Mouse (Mus musculus): Measurements from ENCODE around the gene Cpn2. TPM values are rescaled to one million over a fixed set of nuclear protein-coding genes. Genes with fewer than 3 reads are reported as not detected.

The Cpn2 gene
- polyA plus RNA-seq, 1 experiment, result 0.01 TPM

DNA sequence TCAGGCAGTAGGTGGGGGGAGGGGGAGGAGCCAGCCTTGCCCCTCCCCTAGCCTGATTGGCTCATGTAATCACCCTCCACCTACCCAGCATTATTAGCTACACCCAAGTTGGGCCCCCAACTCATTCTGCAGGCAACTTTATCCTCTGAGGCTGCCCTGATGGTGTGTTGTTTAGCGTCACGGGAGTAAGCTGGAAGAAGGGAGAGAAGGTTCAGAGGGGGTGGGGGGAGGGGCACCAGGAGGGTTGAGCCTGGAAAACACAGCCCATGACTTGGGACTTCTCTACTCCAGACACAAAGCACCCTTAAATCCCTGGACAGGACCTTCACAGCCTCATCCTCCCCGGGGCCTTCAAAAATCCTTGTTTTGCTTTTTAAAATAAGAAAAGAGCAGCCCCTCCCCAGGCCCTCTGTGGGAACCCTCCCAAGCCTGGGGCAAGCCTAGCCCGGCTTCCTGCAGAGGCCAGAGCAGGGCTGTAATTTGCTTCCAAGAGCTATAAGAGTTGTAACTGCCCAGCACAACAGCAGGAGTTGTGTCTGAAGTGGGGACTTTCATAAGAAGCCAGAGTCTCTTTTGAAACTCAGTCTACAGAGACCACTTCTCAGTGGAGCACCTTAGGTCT lies 13.5 kb upstream of the Cpn2 start:
- Histone ChIP-seq H3K79me2 (ENCODE audit: control insufficient read depth, insufficient read depth) (no peaks in the 10 kb centered on the region), H3K79me3 (ENCODE audit: low read depth) (no peaks in the 10 kb centered on the region), H3K27me3 (ENCODE audit: control insufficient read depth, insufficient read depth, insufficient read length) (no peaks in the 10 kb centered on the region), H3K4me3 (ENCODE audit: insufficient read depth, poor library complexity, severe bottlenecking) (no peak overlapping the region), H3K36me3 (ENCODE audit: control insufficient read depth, insufficient read depth) (no peaks in the 10 kb centered on the region), H3ac (ENCODE audit: control insufficient read depth, insufficient read length, low read depth) (no peak overlapping the region)
- TF ChIP-seq USF1 (IDR thresholded peaks at IDR 0.05; ENCODE audit: low read depth) (no peak), MYOG (IDR thresholded peaks at IDR 0.05; ENCODE audit: control insufficient read depth, extremely low read depth, insufficient read length) (no peak), MYOD1 (IDR thresholded peaks at IDR 0.05; ENCODE audit: control insufficient read depth, insufficient read length, low read depth) (no peak), CEBPB (IDR thresholded peaks at IDR 0.05; ENCODE audit: low read depth) (no peak), FOSL1 (IDR thresholded peaks at IDR 0.05; ENCODE audit: insufficient read depth, low read length, poor library complexity, severe bottlenecking) (no peak), CTCF (IDR thresholded peaks at IDR 0.05; ENCODE audit: control insufficient read depth, insufficient read depth, insufficient read length) (no peak), MAX (IDR thresholded peaks at IDR 0.05) (no peak)

DNA sequence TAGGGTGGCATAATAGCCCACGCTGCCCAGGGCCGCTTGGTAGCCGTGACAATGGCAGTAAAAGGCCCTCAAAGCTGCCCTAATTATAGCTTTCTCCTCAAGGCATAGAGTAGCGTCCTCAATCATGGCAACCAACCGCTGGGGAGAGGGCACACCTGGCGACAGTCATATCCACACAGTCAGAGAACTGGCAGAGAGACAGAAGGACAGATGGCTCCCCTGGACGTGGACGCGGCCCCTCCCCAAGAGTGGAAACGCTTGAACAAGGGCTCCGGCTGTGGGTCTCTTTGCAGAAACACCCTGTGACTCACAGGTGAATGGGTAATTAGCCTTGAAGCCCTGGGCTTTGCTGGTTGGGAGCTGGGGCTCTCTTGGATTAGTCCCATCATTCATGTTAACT lies 11.1 kb upstream of the Cpn2 start:
- no peaks in the 10 kb centered on the region for H3K79me3 ChIP-seq (ENCODE audit: low read depth)
- H3K36me3 ChIP-seq (ENCODE audit: control insufficient read depth, insufficient read depth), result no peaks in the 10 kb centered on the region
- no peaks in the 10 kb centered on the region for H3K27me3 ChIP-seq (ENCODE audit: control insufficient read depth, insufficient read depth, insufficient read length)
- H3ac ChIP-seq (ENCODE audit: control insufficient read depth, insufficient read length, low read depth), result no peak overlapping the region
- H3K4me3 ChIP-seq (ENCODE audit: insufficient read depth, poor library complexity, severe bottlenecking), result no peak overlapping the region
- TF ChIP-seq USF1 (IDR thresholded peaks at IDR 0.05; ENCODE audit: low read depth) (no peak), FOSL1 (IDR thresholded peaks at IDR 0.05; ENCODE audit: insufficient read depth, low read length, poor library complexity, severe bottlenecking) (no peak), MAX (IDR thresholded peaks at IDR 0.05) (no peak), CTCF (IDR thresholded peaks at IDR 0.05; ENCODE audit: control insufficient read depth, insufficient read depth, insufficient read length) (no peak), CEBPB (IDR thresholded peaks at IDR 0.05; ENCODE audit: low read depth) (no peak), MYOG (IDR thresholded peaks at IDR 0.05; ENCODE audit: control insufficient read depth, extremely low read depth, insufficient read length) (no peak), MYOD1 (IDR thresholded peaks at IDR 0.05; ENCODE audit: control insufficient read depth, insufficient read length, low read depth) (no peak)
- H3K79me2 ChIP-seq (ENCODE audit: control insufficient read depth, insufficient read depth), result no peaks in the 10 kb centered on the region

DNA sequence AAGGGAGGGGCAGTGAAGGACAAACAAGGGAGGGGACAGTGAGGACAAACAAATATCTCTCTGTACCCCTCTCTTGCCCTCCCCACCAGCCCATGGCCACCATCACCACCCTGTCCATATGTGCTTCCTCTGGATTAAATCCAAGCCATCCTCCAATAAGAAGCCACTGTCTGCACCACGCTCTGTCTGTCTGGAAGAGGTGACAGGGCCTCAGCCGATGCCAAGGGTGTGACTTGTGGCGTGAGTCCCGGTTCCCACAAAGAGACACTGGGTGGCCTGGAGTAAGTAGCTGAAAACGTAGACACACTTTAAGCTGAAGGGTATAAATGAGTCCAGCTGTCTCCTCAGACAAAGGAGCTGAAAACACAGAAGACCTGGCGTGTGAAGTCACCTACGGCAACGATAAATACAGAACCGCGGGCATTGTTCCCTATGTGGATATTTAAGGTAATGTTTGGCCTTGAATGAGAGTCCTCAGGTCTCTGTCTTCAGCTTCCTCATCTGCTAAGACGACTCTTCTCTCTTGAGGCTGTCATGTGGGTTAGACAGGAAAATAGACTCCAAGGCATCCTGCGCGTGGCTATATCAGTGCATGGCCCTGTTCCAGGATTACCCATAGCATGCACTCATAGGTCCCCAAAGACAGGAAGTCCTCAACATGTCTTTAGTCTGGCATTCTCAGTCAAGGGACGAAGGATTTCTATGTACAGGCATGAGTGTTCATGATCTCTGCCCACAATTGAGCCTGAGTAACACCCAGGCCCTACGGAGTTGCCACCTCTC lies 8.4 kb upstream of the Cpn2 start:
- Histone ChIP-seq H3K79me3 (ENCODE audit: low read depth) (no peaks in the 10 kb centered on the region), H3K4me3 (ENCODE audit: insufficient read depth, poor library complexity, severe bottlenecking) (no peak overlapping the region), H3K27me3 (ENCODE audit: control insufficient read depth, insufficient read depth, insufficient read length) (no peaks in the 10 kb centered on the region), H3K36me3 (ENCODE audit: control insufficient read depth, insufficient read depth) (no peaks in the 10 kb centered on the region), H3K79me2 (ENCODE audit: control insufficient read depth, insufficient read depth) (no peaks in the 10 kb centered on the region), H3ac (ENCODE audit: control insufficient read depth, insufficient read length, low read depth) (no peak overlapping the region)
- TF ChIP-seq MAX (IDR thresholded peaks at IDR 0.05), result no peak
- no peak for TF ChIP-seq FOSL1 (IDR thresholded peaks at IDR 0.05; ENCODE audit: insufficient read depth, low read length, poor library complexity, severe bottlenecking)
- no peak for TF ChIP-seq MYOG (IDR thresholded peaks at IDR 0.05; ENCODE audit: control insufficient read depth, extremely low read depth, insufficient read length)
- TF ChIP-seq CEBPB (IDR thresholded peaks at IDR 0.05; ENCODE audit: low read depth), result no peak
- TF ChIP-seq MYOD1 (IDR thresholded peaks at IDR 0.05; ENCODE audit: control insufficient read depth, insufficient read length, low read depth), result no peak
- TF ChIP-seq CTCF (IDR thresholded peaks at IDR 0.05; ENCODE audit: control insufficient read depth, insufficient read depth, insufficient read length), result no peak

DNA sequence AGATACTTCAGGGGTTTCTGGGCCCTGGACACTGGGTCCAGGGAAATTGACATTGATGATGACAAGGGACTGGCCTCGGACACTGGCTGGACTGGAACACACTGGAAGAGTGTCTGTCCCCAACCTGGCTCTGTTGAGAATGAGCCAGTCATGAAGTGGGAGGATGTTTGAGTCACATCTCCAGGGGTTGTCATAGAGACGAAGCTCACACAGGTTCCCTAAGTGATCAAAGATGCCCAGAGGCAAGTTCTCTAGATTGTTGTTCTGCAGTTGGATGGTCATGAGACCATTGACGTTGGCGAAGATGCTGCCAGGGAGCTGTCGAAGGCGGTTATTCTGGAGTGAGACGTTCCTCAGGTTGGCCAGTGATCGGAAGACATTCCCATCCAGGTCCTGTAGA lies 5.8 kb upstream of the Cpn2 start:
- H3K27me3 ChIP-seq (ENCODE audit: control insufficient read depth, insufficient read depth, insufficient read length), result no peaks in the 10 kb centered on the region
- H3K4me3 ChIP-seq (ENCODE audit: insufficient read depth, poor library complexity, severe bottlenecking), result no peak overlapping the region
- H3K36me3 ChIP-seq (ENCODE audit: control insufficient read depth, insufficient read depth), result no peaks in the 10 kb centered on the region
- TF ChIP-seq CTCF (IDR thresholded peaks at IDR 0.05; ENCODE audit: control insufficient read depth, insufficient read depth, insufficient read length), result no peak
- no peak for TF ChIP-seq MAX (IDR thresholded peaks at IDR 0.05)
- TF ChIP-seq FOSL1 (IDR thresholded peaks at IDR 0.05; ENCODE audit: insufficient read depth, low read length, poor library complexity, severe bottlenecking), result no peak
- no peak overlapping the region for H3ac ChIP-seq (ENCODE audit: control insufficient read depth, insufficient read length, low read depth)
- H3K79me2 ChIP-seq (ENCODE audit: control insufficient read depth, insufficient read depth), result no peaks in the 10 kb centered on the region
- H3K79me3 ChIP-seq (ENCODE audit: low read depth), result no peaks in the 10 kb centered on the region

DNA sequence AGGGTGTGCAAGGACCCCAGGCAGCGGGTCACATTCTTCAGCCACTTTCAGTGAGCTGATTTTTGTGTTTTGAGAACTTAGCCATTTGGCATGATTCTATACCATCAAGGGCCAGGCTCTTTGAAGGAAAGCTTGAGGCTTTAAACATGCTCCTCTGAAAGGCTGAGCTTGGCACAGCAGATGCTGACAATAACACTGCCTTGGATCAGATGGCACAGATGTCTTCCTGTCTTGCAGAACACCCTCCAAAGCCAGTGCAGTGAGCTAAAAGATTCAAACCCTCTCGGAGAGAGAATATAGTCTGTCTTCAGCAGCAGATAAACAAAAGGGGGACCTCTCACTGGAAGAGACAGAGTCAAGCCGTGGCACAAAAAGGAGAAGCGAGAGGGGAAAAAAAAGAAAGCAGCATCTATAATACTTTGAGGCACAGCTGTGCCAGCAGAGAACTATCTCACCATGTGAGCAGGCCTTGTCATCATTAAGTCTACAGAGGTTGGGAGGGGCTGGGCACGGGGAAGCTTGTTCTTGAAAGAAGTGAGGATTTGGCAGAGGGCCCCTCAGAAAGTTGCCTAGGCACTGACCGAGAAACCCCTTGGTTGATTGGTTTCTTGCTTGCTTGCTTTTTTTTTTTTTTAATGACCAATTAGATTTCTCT lies 4.8 kb upstream of the Cpn2 start:
- H3K79me3 ChIP-seq (ENCODE audit: low read depth), result no peaks in the 10 kb centered on the region
- TF ChIP-seq MAX (IDR thresholded peaks at IDR 0.05), result no peak
- no peak for TF ChIP-seq CTCF (IDR thresholded peaks at IDR 0.05; ENCODE audit: control insufficient read depth, insufficient read depth, insufficient read length)
- no peak for TF ChIP-seq USF1 (IDR thresholded peaks at IDR 0.05; ENCODE audit: low read depth)
- no peak for TF ChIP-seq MYOD1 (IDR thresholded peaks at IDR 0.05; ENCODE audit: control insufficient read depth, insufficient read length, low read depth)
- TF ChIP-seq MYOG (IDR thresholded peaks at IDR 0.05; ENCODE audit: control insufficient read depth, extremely low read depth, insufficient read length), result no peak
- TF ChIP-seq CEBPB (IDR thresholded peaks at IDR 0.05; ENCODE audit: low read depth), result no peak
- TF ChIP-seq FOSL1 (IDR thresholded peaks at IDR 0.05; ENCODE audit: insufficient read depth, low read length, poor library complexity, severe bottlenecking), result no peak
- no peak overlapping the region for H3K4me3 ChIP-seq (ENCODE audit: insufficient read depth, poor library complexity, severe bottlenecking)
- H3K36me3 ChIP-seq (ENCODE audit: control insufficient read depth, insufficient read depth), result no peaks in the 10 kb centered on the region
- no peaks in the 10 kb centered on the region for H3K79me2 ChIP-seq (ENCODE audit: control insufficient read depth, insufficient read depth)
- no peak overlapping the region for H3ac ChIP-seq (ENCODE audit: control insufficient read depth, insufficient read length, low read depth)
- no peaks in the 10 kb centered on the region for H3K27me3 ChIP-seq (ENCODE audit: control insufficient read depth, insufficient read depth, insufficient read length)
